Mouse (Mus musculus): ENCODE results near the gene Tcp10b. TPM values are rescaled to one million over a fixed set of nuclear protein-coding genes. Genes with fewer than 3 reads are reported as not detected.
A peak's percentile ranks its signal among the peaks of the same experiment; 100 is the strongest.
"Not testable (repeated sequence)": the region's sequence is repeated elsewhere in the genome, so short reads cannot be mapped to it uniquely, and the experiment has no call there.

The Tcp10b gene
- total and polyA plus RNA-seq, 3 experiments, result not detected

GRCm38 (mm10) chr17:13123308-13124038, 62.6 kb downstream of the Tcp10b start:
- DNase-seq (ENCODE audit: extremely low read depth); H3K4me1 ChIP-seq (ENCODE audit: control insufficient read depth in 1 of 2, insufficient read depth in 2 of 2); H3K36me3 ChIP-seq (replicated peaks in 1 of 2; ENCODE audit: control insufficient read depth in 1 of 2, insufficient read depth in 1 of 2, low read length in 1 of 2); H3K79me2 ChIP-seq (replicated peaks; ENCODE audit: control insufficient read depth, extremely low read depth, insufficient read depth, poor library complexity, severe bottlenecking); in situ Hi-C loops (cut with MboI; ENCODE audit: low pct_ligation_motif_present, low pct_unique_long_range_greater_than_20kb, low sequenced_read_pairs); H3K27me3 ChIP-seq (replicated peaks); H3K9ac ChIP-seq (ENCODE audit: insufficient read depth, low read depth); H3K4me3 ChIP-seq (replicated peaks in 1 of 3; ENCODE audit: low read depth in 2 of 3, low read length in 2 of 3, poor library complexity in 1 of 3); dilution Hi-C loops (cut with MboI; ENCODE audit: extremely low pct_ligation_motif_present, extremely low pct_unique_long_range_greater_than_20kb, low sequenced_read_pairs); H3K27ac ChIP-seq (ENCODE audit: insufficient read depth, low read depth); H3K9me3 ChIP-seq (replicated peaks; ENCODE audit: low read length); H3K4me2 ChIP-seq (ENCODE audit: insufficient read depth, low read depth, poor library complexity, severe bottlenecking): not testable (repeated sequence)

- dilution Hi-C loops (cut with MboI; ENCODE audit: extremely low pct_ligation_motif_present, extremely low pct_unique_long_range_greater_than_20kb, low sequenced_read_pairs); in situ Hi-C loops (cut with MboI; ENCODE audit: low pct_ligation_motif_present, low pct_unique_long_range_greater_than_20kb, low sequenced_read_pairs): not testable (repeated sequence)
These were observed 63.3 kb downstream of the Tcp10b start for GRCm38 (mm10) chr17:13124241-13124640.

GRCm38 (mm10) chr17:13129324-13129723, 68.4 kb downstream of the Tcp10b start:
- in situ Hi-C loops (cut with MboI; ENCODE audit: low pct_ligation_motif_present, low pct_unique_long_range_greater_than_20kb, low sequenced_read_pairs); H3K9ac ChIP-seq (ENCODE audit: insufficient read depth, low read depth); H3K4me2 ChIP-seq (ENCODE audit: insufficient read depth, low read depth, poor library complexity, severe bottlenecking); dilution Hi-C loops (cut with MboI; ENCODE audit: extremely low pct_ligation_motif_present, extremely low pct_unique_long_range_greater_than_20kb, low sequenced_read_pairs); H3K4me1 ChIP-seq (ENCODE audit: control insufficient read depth in 1 of 2, insufficient read depth in 2 of 2); H3K27me3 ChIP-seq (replicated peaks); DNase-seq (ENCODE audit: extremely low read depth); H3K27ac ChIP-seq (ENCODE audit: insufficient read depth, low read depth); H3K79me2 ChIP-seq (replicated peaks; ENCODE audit: control insufficient read depth, extremely low read depth, insufficient read depth, poor library complexity, severe bottlenecking); H3K4me3 ChIP-seq (replicated peaks in 1 of 3; ENCODE audit: low read depth in 2 of 3, low read length in 2 of 3, poor library complexity in 1 of 3); H3K9me3 ChIP-seq (replicated peaks; ENCODE audit: low read length); H3K36me3 ChIP-seq (replicated peaks in 1 of 2; ENCODE audit: control insufficient read depth in 1 of 2, insufficient read depth in 1 of 2, low read length in 1 of 2): not testable (repeated sequence)

More at GRCm38 (mm10) chr17:13124241-13124640, 63.3 kb downstream of the Tcp10b start:
- TF ChIP-seq CTCF (conservative IDR thresholded peaks at IDR 0.05 in 1 of 2, IDR thresholded peaks at IDR 0.05 in 1 of 2; ENCODE audit: low read depth in 2 of 2, low read length in 2 of 2) (peak in 1 of 2 experiments; percentile 36; a peak in 1 of 4 replicates), SMC3 (IDR thresholded peaks at IDR 0.05; ENCODE audit: low read depth, low read length) (peak; percentile 28; the same call in 1 of the 2 replicates)
- not testable (repeated sequence) for H3K4me2 ChIP-seq (ENCODE audit: insufficient read depth, low read depth, poor library complexity, severe bottlenecking); H3K36me3 ChIP-seq (replicated peaks in 1 of 2; ENCODE audit: control insufficient read depth in 1 of 2, insufficient read depth in 1 of 2, low read length in 1 of 2); H3K9me3 ChIP-seq (replicated peaks; ENCODE audit: low read length); H3K9ac ChIP-seq (ENCODE audit: insufficient read depth, low read depth); H3K4me3 ChIP-seq (replicated peaks in 1 of 3; ENCODE audit: low read depth in 2 of 3, low read length in 2 of 3, poor library complexity in 1 of 3); H3K79me2 ChIP-seq (replicated peaks; ENCODE audit: control insufficient read depth, extremely low read depth, insufficient read depth, poor library complexity, severe bottlenecking); DNase-seq (ENCODE audit: extremely low read depth); H3K27me3 ChIP-seq (replicated peaks); H3K4me1 ChIP-seq (ENCODE audit: control insufficient read depth in 1 of 2, insufficient read depth in 2 of 2); H3K27ac ChIP-seq (ENCODE audit: insufficient read depth, low read depth)

- H3K36me3 ChIP-seq (replicated peaks in 1 of 2; ENCODE audit: control insufficient read depth in 1 of 2, insufficient read depth in 1 of 2, low read length in 1 of 2); in situ Hi-C loops (cut with MboI; ENCODE audit: low pct_ligation_motif_present, low pct_unique_long_range_greater_than_20kb, low sequenced_read_pairs); H3K4me3 ChIP-seq (replicated peaks in 1 of 3; ENCODE audit: low read depth in 2 of 3, low read length in 2 of 3, poor library complexity in 1 of 3); DNase-seq (ENCODE audit: extremely low read depth); dilution Hi-C loops (cut with MboI; ENCODE audit: extremely low pct_ligation_motif_present, extremely low pct_unique_long_range_greater_than_20kb, low sequenced_read_pairs); H3K9me3 ChIP-seq (replicated peaks; ENCODE audit: low read length); H3K9ac ChIP-seq (ENCODE audit: insufficient read depth, low read depth); H3K27me3 ChIP-seq (replicated peaks); H3K27ac ChIP-seq (ENCODE audit: insufficient read depth, low read depth); H3K79me2 ChIP-seq (replicated peaks; ENCODE audit: control insufficient read depth, extremely low read depth, insufficient read depth, poor library complexity, severe bottlenecking); H3K4me2 ChIP-seq (ENCODE audit: insufficient read depth, low read depth, poor library complexity, severe bottlenecking); H3K4me1 ChIP-seq (ENCODE audit: control insufficient read depth in 1 of 2, insufficient read depth in 2 of 2): not testable (repeated sequence)
These were observed 69.0 kb downstream of the Tcp10b start for GRCm38 (mm10) chr17:13129737-13130465.

- H3K36me3 ChIP-seq (replicated peaks in 1 of 2; ENCODE audit: control insufficient read depth in 1 of 2, insufficient read depth in 1 of 2, low read length in 1 of 2); H3K79me2 ChIP-seq (replicated peaks; ENCODE audit: control insufficient read depth, extremely low read depth, insufficient read depth, poor library complexity, severe bottlenecking); H3K27me3 ChIP-seq (replicated peaks); DNase-seq (ENCODE audit: extremely low read depth); H3K27ac ChIP-seq (ENCODE audit: insufficient read depth, low read depth); dilution Hi-C loops (cut with MboI; ENCODE audit: extremely low pct_ligation_motif_present, extremely low pct_unique_long_range_greater_than_20kb, low sequenced_read_pairs); H3K4me3 ChIP-seq (replicated peaks in 1 of 3; ENCODE audit: low read depth in 2 of 3, low read length in 2 of 3, poor library complexity in 1 of 3); H3K9ac ChIP-seq (ENCODE audit: insufficient read depth, low read depth); H3K9me3 ChIP-seq (replicated peaks; ENCODE audit: low read length); in situ Hi-C loops (cut with MboI; ENCODE audit: low pct_ligation_motif_present, low pct_unique_long_range_greater_than_20kb, low sequenced_read_pairs); H3K4me2 ChIP-seq (ENCODE audit: insufficient read depth, low read depth, poor library complexity, severe bottlenecking); H3K4me1 ChIP-seq (ENCODE audit: control insufficient read depth in 1 of 2, insufficient read depth in 2 of 2): not testable (repeated sequence)
These were observed 70.8 kb downstream of the Tcp10b start, which contains the start of gene Unc93a for GRCm38 (mm10) chr17:13131710-13132109. TSS of gene Unc93a (minus strand) at chr17:13131810.

Measured in CH12.LX (cell line).